Mouse (Mus musculus) effector memory CD4-positive, alpha-beta T cell, adult 7 months (primary cell): Measurements from ENCODE around the gene Apol6. TPM values are rescaled to one million over a fixed set of nuclear protein-coding genes. Genes with fewer than 3 reads are reported as not detected.

ENCODE experiments used
- polyA plus RNA-seq: library from polyadenylated mRNA; unstranded; fragments of 100-300 nt; shearing (Covaris generic); gene quantifications from one replicate; pipeline ENCODE4 v1.2.1, GENCODE M21; 2017

Apol6 gene
- polyA plus RNA-seq, result 0.66 TPM

GRCm38 (mm10) chr15:77044597-77045320 lies at the start of gene Apol6:
Gene Apol6 (plus strand): TSS chr15:77044729.

GRCm38 (mm10) chr15:77050570-77050969 lies 6.0 kb downstream of the Apol6 start, which contains the start of gene Mb:
Gene Mb (minus strand): TSS chr15:77050670.

Other genes with a start within 250 kb of the Apol6 start
- 5.6 TPM for gene Zfp251, start 173.3 kb upstream of the Apol6 start, polyA plus RNA-seq
- 5.8 TPM for gene Zfp7, start 165.5 kb upstream of the Apol6 start, polyA plus RNA-seq
- not detected for gene Gm49527, start 165.4 kb upstream of the Apol6 start, polyA plus RNA-seq
- gene Zfp647, start 119.3 kb upstream of the Apol6 start, polyA plus RNA-seq, result not detected
- gene 1110038F14Rik, start 96.2 kb upstream of the Apol6 start, polyA plus RNA-seq, result 36.5 TPM
- 0.35 TPM for gene Mb, start 5.9 kb downstream of the Apol6 start, polyA plus RNA-seq